In genomic region chr7:4300166-4300565, GRCm38 (mm10) we compare ENCODE assay signal across 42 mouse cellular contexts. TPM values are rescaled to one million over a fixed set of nuclear protein-coding genes. Genes with fewer than 3 reads are reported as not detected.
"Had no signal": no experiment of that assay in that cellular context is flagged by ENCODE, and none has a peak within 500 bp of the region (broad histone marks: within the 10 kb centered on the region; RNA-seq: fewer than 3 reads in every experiment).

No protein-coding gene starts in this region.

- H3K36me3 ChIP-seq: limb, embryonic 10.5 days; limb, embryonic 12.5 days; limb, embryonic 13.5 days; limb, embryonic 15.5 days; liver, embryonic 12.5 days; liver, embryonic 13.5 days; liver, embryonic 15.5 days; lung, embryonic 15.5 days; midbrain, embryonic 10.5 days; midbrain, embryonic 12.5 days; midbrain, embryonic 13.5 days; midbrain, embryonic 15.5 days; neural tube, embryonic 12.5 days had no signal

- DNase-seq: left cerebral cortex, postnatal 4 days; liver; liver, embryonic 13.5 days; liver, postnatal 0 days; lung, adult 18-20 months; lung, adult 2 months; lung, embryonic 14.5 days; lung, postnatal 10 days; lung, postnatal 14 days; lung, postnatal 36 days; lung, postnatal 4 days; midbrain, embryonic 14.5 days had no signal

- ATAC-seq: liver, embryonic 12.5 days; liver, postnatal 0 days; lung, postnatal 0 days; midbrain, embryonic 13.5 days; midbrain, embryonic 15.5 days; midbrain, embryonic 16.5 days had no signal

- H3K4me1 ChIP-seq: limb, embryonic 10.5 days; limb, embryonic 12.5 days; limb, embryonic 13.5 days; limb, embryonic 15.5 days; liver, embryonic 12.5 days; liver, embryonic 13.5 days; liver, embryonic 15.5 days; lung, embryonic 15.5 days; midbrain, embryonic 10.5 days; midbrain, embryonic 12.5 days; midbrain, embryonic 13.5 days; midbrain, embryonic 15.5 days; neural tube, embryonic 12.5 days had no signal

- H3K9me3 ChIP-seq: limb, embryonic 10.5 days; limb, embryonic 12.5 days; limb, embryonic 13.5 days; limb, embryonic 15.5 days; liver, embryonic 12.5 days; liver, embryonic 13.5 days; liver, embryonic 15.5 days; lung, embryonic 15.5 days; megakaryocyte, embryonic 14.5 days; midbrain, embryonic 10.5 days; midbrain, embryonic 12.5 days; midbrain, embryonic 13.5 days; midbrain, embryonic 15.5 days; neural tube, embryonic 12.5 days had no signal

- H3K4me3 ChIP-seq: limb, embryonic 10.5 days; limb, embryonic 12.5 days; limb, embryonic 13.5 days; limb, embryonic 15.5 days; liver, embryonic 12.5 days; liver, embryonic 13.5 days; liver, embryonic 15.5 days; lung, embryonic 15.5 days; megakaryocyte, embryonic 14.5 days; midbrain, embryonic 10.5 days; midbrain, embryonic 12.5 days; midbrain, embryonic 13.5 days; midbrain, embryonic 15.5 days; myocyte; neural tube, embryonic 12.5 days had no signal

- H3K27me3 ChIP-seq: limb, embryonic 12.5 days; limb, embryonic 13.5 days; limb, embryonic 15.5 days; liver, embryonic 12.5 days; liver, embryonic 13.5 days; liver, embryonic 15.5 days; lung, embryonic 15.5 days; megakaryocyte, embryonic 14.5 days; midbrain, embryonic 12.5 days; midbrain, embryonic 13.5 days; midbrain, embryonic 15.5 days; neural tube, embryonic 12.5 days had no signal

- H3K27ac ChIP-seq: limb, embryonic 10.5 days; limb, embryonic 12.5 days; limb, embryonic 13.5 days; limb, embryonic 15.5 days; liver, embryonic 12.5 days; liver, embryonic 13.5 days; liver, embryonic 14.5 days; liver, embryonic 15.5 days; lung, embryonic 15.5 days; macrophage; midbrain, embryonic 10.5 days; midbrain, embryonic 12.5 days; midbrain, embryonic 13.5 days; midbrain, embryonic 15.5 days; neural tube, embryonic 12.5 days had no signal

RNA-seq across cellular contexts. Expression of gene Ncr1, which starts 37.4 kb away (rescaled TPM):
- total RNA-seq: left cerebral cortex, adult 8-10 months; left cerebral cortex, postnatal 10 days; left cerebral cortex, postnatal 14 days; left cerebral cortex, postnatal 25 days; left cerebral cortex, postnatal 36 days; left cerebral cortex, postnatal 4 days; midbrain, postnatal 0 days had no signal
- polyA plus RNA-seq: limb, embryonic 10.5 days; limb, embryonic 11.5 days; limb, embryonic 12.5 days; limb, embryonic 13.5 days; limb, embryonic 14.5 days; limb, embryonic 15.5 days; liver, embryonic 11.5 days; liver, embryonic 12.5 days; liver, embryonic 13.5 days; lung, embryonic 14.5 days; lung, embryonic 16.5 days; midbrain, embryonic 10.5 days; midbrain, embryonic 11.5 days; midbrain, embryonic 12.5 days; midbrain, embryonic 13.5 days; midbrain, embryonic 14.5 days; midbrain, embryonic 15.5 days; midbrain, embryonic 16.5 days; midbrain, postnatal 0 days; myocyte; neural tube, embryonic 11.5 days; neural tube, embryonic 12.5 days had no signal
